Mouse (Mus musculus) CD4-positive, CD25-positive, alpha-beta regulatory T cell, adult 4 months (primary cell): ENCODE measurements around the gene Tfap2d. TPM values are rescaled to one million over a fixed set of nuclear protein-coding genes. Genes with fewer than 3 reads are reported as not detected.

Experiments used
- ATAC-seq: one replicate; pipeline ENCODE4 v1.8.0; 2017
- polyA plus RNA-seq, 2 experiments: library from polyadenylated mRNA; unstranded; fragments of 100-300 nt; shearing (Covaris generic); gene quantifications; one replicate each; pipeline ENCODE4 v1.2.1; 2017

The Tfap2d gene
- not detected for polyA plus RNA-seq

DNA sequence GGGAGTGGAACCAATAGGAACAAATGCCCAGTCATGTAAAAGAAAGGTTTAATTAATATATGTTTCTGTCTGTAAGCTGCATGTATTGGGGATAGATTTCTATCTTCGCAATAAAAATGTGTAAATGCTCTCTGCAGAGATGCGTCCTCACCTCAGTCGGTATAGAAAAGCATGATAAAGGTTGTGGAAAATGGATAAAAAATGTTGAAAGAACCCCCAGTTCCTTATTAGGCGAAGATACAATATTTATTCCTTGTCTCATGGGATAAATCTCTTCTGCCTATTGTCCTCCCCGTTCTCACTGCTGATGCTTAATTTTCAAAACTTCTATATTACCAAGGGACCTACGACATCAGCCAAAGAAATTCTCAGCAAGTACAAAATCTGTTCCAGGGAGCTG lies at the start of gene Tfap2d:
TSS of gene Tfap2d (plus strand) at position 392 of the 400 bp plus-strand sequence.
- ATAC-seq: no peak

GRCm38 (mm10) chr1:19056300-19056699 lies 46.5 kb upstream of the Tfap2d start:
- ATAC-seq: no peak

DNA sequence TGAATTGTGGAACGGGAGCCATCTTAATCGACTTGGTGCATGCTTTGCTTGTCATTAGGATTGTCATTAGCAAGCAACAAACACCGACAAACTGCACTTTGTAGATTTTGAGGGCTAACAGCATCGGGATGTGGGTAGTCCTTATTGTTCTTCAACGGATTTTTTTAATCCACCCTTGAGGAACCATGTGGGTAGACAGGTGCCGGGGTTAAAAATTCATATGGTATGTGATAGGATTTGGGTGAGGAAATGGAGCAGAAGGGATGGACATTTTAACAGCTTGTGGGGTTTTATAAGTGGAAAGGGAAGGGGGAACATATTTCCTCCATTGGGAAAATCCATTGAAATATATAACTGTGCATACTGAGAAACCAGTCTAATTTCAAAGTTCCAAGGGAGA lies 46.0 kb upstream of the Tfap2d start:
- ATAC-seq: no peak

DNA sequence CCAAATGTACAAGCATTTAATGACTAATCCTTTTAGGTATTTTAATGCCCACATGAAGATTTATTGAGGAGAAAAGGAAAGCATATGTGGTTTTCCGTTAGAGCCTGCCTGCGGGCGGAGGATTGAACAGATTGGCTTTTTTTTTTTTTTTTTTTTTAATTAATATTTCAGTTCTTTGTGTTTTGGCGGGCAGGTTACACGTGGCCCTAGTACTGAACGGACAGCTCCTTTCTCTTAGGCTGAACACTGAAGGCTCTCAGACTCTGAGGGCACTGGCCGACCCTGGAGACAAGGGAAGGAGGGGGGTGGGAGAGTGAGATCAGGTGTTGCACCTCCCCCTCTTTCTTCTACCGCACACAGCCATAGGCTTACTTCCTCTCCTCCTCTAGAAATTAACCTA lies 14.7 kb upstream of the Tfap2d start:
- no peak for ATAC-seq

- ATAC-seq: no peak
These were observed 5.9 kb upstream of the Tfap2d start for GRCm38 (mm10) chr1:19096921-19097320.

DNA sequence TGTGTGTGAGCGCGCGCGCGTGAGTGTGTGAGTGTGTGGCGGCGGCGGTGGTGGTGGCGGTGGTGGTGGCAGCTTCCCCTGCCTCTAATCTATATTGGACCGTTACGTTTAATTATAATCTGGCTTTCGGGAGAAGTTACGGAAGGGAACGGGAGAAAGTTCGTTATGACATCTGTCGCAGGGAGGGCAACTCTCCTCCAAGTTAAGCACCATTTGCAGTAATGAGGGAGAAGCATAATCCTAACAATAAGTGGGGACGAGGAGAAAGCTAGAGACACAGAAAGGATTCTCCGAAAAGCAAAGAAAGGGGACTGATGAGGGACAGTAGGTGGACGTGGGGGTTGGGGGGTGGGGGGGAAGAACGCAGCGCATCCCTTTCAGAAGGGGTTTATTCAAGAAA lies 494 bp downstream of the Tfap2d start:
- no peak for ATAC-seq

DNA sequence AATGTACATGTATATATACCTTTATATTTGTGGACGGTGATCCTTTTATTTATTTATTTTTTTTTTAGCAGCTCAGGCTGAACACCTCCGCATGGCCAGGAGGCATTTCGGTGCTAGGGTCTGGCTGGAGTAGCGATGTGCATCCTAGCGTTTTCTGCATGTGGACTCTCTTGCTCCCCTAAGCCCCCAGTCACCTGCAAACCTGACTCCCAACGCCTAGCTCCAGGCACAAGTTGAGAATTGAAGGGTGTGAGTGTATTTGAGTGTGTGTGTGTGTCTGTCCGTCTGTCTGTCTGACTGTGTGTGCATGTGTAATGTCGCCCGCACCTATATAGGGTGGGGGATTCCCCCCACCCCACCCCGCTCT lies 937 bp downstream of the Tfap2d start:
- ATAC-seq: no peak

- ATAC-seq: no peak
These were observed 1.5 kb downstream of the Tfap2d start for GRCm38 (mm10) chr1:19104143-19104857.

- no peak for ATAC-seq
These were observed 3.6 kb downstream of the Tfap2d start for GRCm38 (mm10) chr1:19106401-19106800.

DNA sequence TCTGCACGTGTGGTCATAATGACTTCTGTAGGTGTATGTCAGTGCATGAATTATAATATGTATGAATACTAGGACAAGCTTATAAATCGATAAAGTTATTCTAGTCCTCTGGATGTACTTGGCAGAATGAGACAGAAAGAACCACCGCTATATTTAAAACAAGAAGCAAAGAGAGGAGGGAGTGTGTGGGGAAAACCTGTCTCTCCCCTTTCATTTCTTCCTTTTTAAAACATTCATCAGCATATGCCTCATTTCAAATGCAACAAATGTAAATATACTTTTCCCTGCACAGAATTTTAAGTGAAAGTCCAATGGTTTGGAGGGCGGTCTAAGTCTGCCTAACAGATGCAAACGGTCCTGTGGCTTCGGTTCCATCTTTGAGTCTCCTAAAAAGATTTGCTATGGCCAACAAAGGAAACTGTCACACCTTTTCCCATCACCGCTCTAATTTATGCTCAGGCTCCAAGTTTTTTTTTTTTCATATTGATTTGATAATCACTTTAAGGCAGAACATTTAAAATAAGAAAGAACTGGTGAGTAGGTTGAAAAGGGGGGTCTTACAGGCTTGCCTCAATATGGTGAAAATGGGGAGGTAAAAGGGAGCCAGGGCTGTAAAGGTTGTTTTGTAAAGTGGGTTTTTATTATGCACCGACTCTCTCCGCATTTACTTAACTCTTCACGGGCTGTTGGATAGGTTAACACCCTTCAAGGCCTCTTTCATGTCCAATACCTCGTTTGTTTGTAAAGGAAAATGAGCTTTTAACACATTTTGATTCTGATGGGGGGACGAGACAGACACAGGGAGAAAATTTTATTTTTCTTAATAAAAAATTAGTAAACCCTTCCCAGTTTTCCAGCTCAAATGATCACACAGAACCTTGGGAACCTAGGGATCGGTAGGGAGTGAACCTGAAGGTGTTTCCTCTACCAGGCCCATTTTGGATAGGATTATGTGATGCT lies 4.3 kb downstream of the Tfap2d start:
- ATAC-seq: no peak

DNA sequence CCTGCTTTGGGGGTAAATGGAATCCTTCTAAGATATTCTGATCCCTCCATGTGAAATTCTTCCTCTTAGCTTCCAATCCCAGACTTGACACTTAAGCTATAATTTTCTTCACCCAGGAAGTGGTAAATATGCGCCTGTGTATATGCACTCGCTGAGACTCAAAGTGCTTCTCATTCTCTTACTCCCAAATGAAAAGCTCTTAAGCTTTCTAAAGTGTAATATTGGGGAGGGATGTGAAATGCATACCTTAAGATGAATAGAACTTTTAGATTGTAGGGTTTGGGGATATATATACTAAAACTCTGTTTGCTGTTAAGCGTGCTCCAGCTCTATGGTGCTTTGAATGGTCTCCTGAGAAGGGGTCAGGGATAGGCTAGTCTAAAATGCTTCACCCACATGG lies 5.0 kb downstream of the Tfap2d start:
- no peak for ATAC-seq

DNA sequence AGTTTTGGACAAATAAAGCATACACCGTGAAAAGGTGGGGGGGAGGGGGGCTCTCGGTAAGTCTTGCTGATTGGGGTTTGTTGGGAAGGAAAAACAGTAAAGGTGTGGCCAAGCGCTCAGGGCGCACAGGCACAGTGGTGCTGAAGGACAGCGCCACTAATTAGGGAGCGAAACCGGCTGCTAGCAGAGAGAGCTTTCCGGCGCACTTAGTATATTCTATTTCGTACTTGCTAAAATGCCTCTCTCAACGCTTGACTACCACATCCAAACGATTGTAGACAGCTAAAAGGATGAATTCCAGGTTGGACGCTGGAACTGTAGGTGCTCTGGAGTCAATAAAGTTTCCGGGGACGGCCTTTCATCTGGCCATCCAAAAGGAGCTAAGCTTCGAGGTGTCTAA lies 6.9 kb downstream of the Tfap2d start:
- no peak for ATAC-seq

- ATAC-seq: no peak
These were observed 7.4 kb downstream of the Tfap2d start for GRCm38 (mm10) chr1:19110211-19110610.

DNA sequence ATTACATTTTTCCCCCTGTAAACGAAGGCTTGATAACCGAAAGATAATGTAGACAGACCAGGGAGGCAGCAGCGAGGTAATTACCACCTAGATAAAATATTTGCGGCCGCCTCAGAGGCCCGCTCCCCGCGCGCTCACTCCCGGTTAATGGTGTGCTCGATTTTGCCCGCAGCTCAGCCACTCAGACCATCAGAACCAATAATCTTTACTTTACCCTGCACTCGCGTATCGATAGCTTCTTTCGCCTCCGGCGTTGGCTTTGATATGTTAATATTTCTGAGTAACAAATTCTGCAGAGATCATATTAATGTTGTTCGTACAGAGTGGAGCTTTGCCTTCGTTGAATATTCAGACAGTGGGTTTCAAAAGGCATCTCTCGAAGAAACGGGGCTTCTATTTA lies 8.2 kb downstream of the Tfap2d start:
- no peak for ATAC-seq

DNA sequence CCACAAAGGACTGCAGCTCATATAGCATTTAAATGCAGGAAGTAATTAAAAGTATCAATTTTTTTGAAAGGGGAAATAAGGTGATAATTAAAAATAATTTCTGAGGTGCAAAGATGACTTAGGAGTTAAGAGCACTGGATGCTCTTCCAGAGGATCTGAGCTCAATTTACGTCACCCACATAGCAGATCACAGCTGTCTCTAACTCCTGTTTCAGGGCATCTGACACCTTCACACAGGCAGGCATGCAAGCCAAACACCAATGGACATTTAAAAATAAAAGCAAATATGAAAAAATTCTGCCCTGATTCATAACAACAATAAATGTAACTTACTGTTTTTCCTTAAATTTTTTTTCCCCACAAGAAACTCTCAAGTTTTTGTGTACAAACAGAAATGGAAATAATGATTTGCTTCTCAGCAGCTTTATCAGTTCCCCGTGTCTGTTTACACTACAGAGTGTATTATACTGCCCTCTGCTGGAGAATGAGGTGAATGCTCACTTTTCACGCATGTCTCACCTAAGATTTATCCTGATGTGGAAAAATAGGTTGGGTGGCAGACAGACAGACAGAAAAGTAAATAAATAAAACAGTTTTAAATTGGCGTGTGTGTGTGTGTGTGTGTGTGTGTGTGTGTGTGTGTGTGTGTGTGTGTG lies 76.0 kb downstream of the Tfap2d start:
- no peak for ATAC-seq

- ATAC-seq: no peak
These were observed 102.8 kb downstream of the Tfap2d start for GRCm38 (mm10) chr1:19205649-19206048.

DNA sequence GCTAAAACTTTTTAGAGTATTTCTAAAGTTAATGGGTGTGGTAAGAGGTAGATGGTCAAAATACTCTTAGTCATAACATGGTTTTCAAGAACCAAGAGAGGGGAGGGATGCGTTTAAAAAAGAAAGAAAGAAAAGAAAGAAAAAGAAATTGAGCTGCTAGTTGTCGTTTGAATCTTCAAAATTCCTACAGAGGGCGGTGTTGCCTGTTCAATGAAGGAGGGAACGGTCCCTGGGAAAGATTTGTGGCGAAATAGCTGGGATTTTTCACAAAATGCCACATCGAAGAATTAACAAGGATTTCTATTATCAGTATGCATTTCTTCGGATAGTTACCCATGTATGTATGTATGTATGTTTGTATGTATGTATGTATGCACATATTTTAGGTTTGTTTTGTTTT lies 103.4 kb downstream of the Tfap2d start:
- no peak for ATAC-seq

- no peak for ATAC-seq
These were observed 104.8 kb downstream of the Tfap2d start for GRCm38 (mm10) chr1:19207611-19208010.

DNA sequence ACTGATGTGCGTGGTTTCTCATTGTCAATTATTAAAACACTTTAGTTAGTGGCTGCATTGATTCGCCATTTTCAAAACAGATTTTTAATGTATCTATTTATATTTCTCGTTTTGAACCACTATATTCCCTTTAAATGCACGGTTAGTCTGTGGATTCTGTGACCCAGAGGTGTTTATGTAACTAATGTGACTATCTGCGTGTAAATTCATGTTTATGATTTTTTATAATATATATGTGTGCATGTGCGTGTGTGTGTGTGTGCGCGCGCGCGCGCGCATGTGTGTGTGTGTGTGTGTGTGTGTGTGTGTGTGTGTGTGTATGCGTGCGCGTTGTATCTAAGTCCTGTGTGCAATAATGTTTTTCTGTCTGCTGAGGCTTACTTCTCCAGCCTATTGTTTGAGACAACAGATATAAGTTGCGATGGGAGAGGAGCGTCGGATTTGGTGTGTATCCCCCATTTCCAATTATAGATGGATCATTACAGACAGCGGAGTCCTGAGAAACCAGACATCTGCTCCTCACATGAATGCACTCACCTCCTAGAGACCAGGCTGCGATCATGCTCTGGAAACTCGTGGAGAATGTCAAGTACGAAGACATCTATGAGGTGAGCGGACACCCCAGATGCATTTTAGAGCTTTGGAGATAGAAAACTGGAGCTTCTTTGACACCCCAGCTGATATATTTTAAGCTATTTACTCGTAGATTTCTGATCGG lies 106.0 kb downstream of the Tfap2d start, which contains the start of gene Tfap2b:
TSS of gene Tfap2b (plus strand) at position 274 of the 718 bp plus-strand sequence.
- no peak for ATAC-seq

GRCm38 (mm10) chr1:19209359-19209745 lies 106.5 kb downstream of the Tfap2d start:
- no peak for ATAC-seq

DNA sequence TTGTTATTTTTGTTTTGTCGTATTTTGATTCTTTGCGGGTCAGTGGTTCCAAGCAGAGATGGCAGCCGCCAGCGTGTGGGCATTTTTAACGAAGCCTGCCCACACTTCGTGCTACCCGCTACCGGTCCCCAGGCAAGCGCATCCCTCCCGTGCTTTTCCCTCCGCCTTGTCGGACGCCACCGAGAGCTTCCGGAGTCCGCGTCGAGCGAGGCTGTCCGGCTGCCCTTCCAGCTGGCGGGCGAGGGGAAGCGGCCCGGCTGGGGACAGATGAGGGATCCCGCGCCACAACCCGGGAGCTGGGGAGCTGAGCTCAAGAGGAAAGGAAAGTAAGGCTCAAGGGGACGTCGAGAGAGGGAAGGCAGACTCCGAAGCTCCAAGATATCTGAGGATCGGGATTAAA lies 107.0 kb downstream of the Tfap2d start:
- no peak for ATAC-seq

GRCm38 (mm10) chr1:19210215-19211032 lies 107.6 kb downstream of the Tfap2d start:
- ATAC-seq: no peak
